Mouse (Mus musculus) midbrain, embryonic 11.5 days (tissue): ENCODE measurements around the gene Tmem139. TPM values are rescaled to one million over a fixed set of nuclear protein-coding genes. Genes with fewer than 3 reads are reported as not detected.
A peak's percentile ranks its signal among the peaks of the same experiment; 100 is the strongest.

Experiments used
- ATAC-seq: fragments of 200-750 bp; cut with Nextera tagmentation; 2 replicates; pipeline ENCODE4 v1.8.0; 2017; ENCODE audit warnings: moderate TSS enrichment, moderate library complexity; ENCODE audit not compliant: low FRiP score
- DNase-seq: peaks from one replicate; pipeline ENCODE4 v3.0.0; 2015; ENCODE audit warnings: low spot score; ENCODE audit errors: missing footprints
- H3K27ac ChIP-seq: fragments of 300-500 bp; sonication (generic); 2 replicates; pipeline ENCODE4 v1.5.1; 2014; ENCODE audit warnings: low read depth, low read length
- H3K27me3 ChIP-seq: fragments of 300-500 bp; sonication (generic); 2 replicates; pipeline ENCODE4 v1.6.1; 2014; ENCODE audit warnings: mild to moderate bottlenecking, low read length, moderate library complexity, mixed read lengths; ENCODE audit not compliant: control insufficient read depth, insufficient read depth
- H3K36me3 ChIP-seq: fragments of 300-500 bp; sonication (generic); 2 replicates; pipeline ENCODE4 v1.6.1; 2014; ENCODE audit warnings: mild to moderate bottlenecking, low read length, moderate library complexity, mixed read lengths; ENCODE audit not compliant: control insufficient read depth, insufficient read depth
- H3K4me1 ChIP-seq: fragments of 300-500 bp; sonication (generic); 2 replicates; pipeline ENCODE4 v1.6.1; 2014; ENCODE audit warnings: low read length; ENCODE audit not compliant: control insufficient read depth, insufficient read depth
- H3K4me2 ChIP-seq: fragments of 300-500 bp; sonication (generic); 2 replicates; pipeline ENCODE4 v1.6.1; 2014; ENCODE audit warnings: mild to moderate bottlenecking, moderate library complexity
- H3K4me3 ChIP-seq: fragments of 300-500 bp; sonication (generic); 2 replicates; pipeline ENCODE4 v1.5.1; 2014; ENCODE audit warnings: low read depth, low read length
- H3K9ac ChIP-seq: fragments of 300-500 bp; sonication (generic); 2 replicates; pipeline ENCODE4 v1.6.1; 2014; ENCODE audit warnings: low read length
- H3K9me3 ChIP-seq: fragments of 300-500 bp; sonication (generic); 2 replicates; pipeline ENCODE4 v1.6.1; 2016; ENCODE audit warnings: low read length; ENCODE audit not compliant: control insufficient read depth
- WGBS: fragments of 180-500 bp; shearing (Covaris S2); extraction: QIAGEN DNeasy Blood & Tissue Kit; methylation state at CpG from one replicate; pipeline ENCODE4 v1.1.7; 2014; 5-methylcytosine and 5-hydroxymethylcytosine counted together
- polyA plus RNA-seq: library from polyadenylated mRNA; unstranded; fragments of >200 nt; fragmentation: Nextera tagmentation; extraction: Ambion mirVana; gene quantifications from 2 replicates; pipeline ENCODE4 v1.2.1, GENCODE M21; 2014

The Tmem139 gene
- polyA plus RNA-seq, 1 experiment from 2014 or later = 0.23 TPM

DNA sequence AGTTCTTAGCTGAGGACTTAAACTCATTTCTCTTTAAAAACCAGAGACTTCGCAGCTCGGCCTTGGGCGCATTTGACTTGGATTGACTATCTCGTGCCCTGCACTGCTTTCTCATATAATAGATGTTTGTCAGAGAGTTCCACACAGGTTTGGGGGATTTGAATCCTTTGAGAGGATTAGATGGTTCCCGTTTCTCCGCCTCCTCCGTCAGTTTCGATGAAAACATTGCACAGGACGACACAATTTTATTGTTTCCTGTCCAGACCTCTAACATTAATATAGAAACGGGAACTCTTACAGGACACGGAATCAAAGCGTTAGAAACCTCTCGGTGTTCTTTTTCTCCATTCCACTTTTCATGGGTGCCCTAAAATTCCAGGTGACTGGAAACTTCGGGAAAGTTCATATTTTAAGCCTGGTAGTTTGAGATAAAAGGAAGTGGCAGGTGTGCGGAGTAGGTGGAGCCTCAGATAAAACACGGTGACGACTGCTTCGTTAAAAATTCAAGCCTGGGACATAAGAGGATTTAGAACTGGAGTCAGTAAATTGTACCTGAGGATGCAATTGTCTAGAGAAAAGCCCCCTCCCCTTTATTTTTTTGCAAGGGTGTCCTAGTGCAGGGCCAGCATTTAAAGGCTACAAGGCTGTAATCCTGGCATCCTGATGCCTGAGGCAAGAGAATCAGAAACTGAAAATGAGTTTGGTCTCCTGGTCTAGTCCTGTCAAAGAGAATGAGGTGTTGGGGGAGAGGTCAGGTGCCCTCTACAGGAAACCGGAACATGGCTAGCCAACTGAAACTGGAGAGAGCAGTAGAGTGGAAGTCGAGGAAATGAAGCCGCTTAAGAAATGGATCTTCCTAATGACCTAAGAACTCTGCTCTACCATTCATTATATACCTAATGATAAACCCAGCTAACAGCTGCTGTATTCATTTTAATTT, 3.9 kb downstream of the Tmem139 start:
- H3K9ac ChIP-seq = peak overlapping the region; percentile 93
- H3K36me3 ChIP-seq = peaks cover 23% of the 10 kb centered on the region
- peak overlapping the region; percentile 83 for H3K4me3 ChIP-seq
- DNase-seq (peak; percentile 86), ATAC-seq (no peak)
- peaks cover 3% of the 10 kb centered on the region; the same call in 1 of the 2 replicates for H3K4me1 ChIP-seq
- peak overlapping the region; percentile 72 for H3K27ac ChIP-seq
- H3K27me3 ChIP-seq = no peaks in the 10 kb centered on the region
- no peaks in the 10 kb centered on the region for H3K9me3 ChIP-seq
- H3K4me2 ChIP-seq = peak overlapping the region; percentile 68
- under 1% methylated on average over 21 of the region's 21 CpGs for WGBS

GRCm38 (mm10) chr6:42270817-42271216, 9.0 kb downstream of the Tmem139 start:
- Histone ChIP-seq H3K9ac (no peak overlapping the region), H3K27me3 (no peaks in the 10 kb centered on the region), H3K4me2 (no peak overlapping the region), H3K36me3 (peaks cover 37% of the 10 kb centered on the region), H3K4me3 (no peak overlapping the region), H3K9me3 (no peaks in the 10 kb centered on the region), H3K4me1 (peaks cover 3% of the 10 kb centered on the region; the same call in 1 of the 2 replicates), H3K27ac (no peak overlapping the region)
- no peak for DNase-seq
- ATAC-seq = no peak

- H3K36me3 ChIP-seq = peaks cover 38% of the 10 kb centered on the region
- H3K9me3 ChIP-seq = no peaks in the 10 kb centered on the region
- H3K4me3 ChIP-seq = no peak overlapping the region
- 92% methylated on average over 2 of the region's 2 CpGs for WGBS
- H3K27me3 ChIP-seq = no peaks in the 10 kb centered on the region
- H3K4me1 ChIP-seq = no peaks in the 10 kb centered on the region
- H3K4me2 ChIP-seq = no peak overlapping the region
- DNase-seq = no peak
- no peak overlapping the region for H3K27ac ChIP-seq
- no peak overlapping the region for H3K9ac ChIP-seq
- ATAC-seq = no peak
Measured at GRCm38 (mm10) chr6:42276151-42276550, 14.4 kb downstream of the Tmem139 start.

DNA sequence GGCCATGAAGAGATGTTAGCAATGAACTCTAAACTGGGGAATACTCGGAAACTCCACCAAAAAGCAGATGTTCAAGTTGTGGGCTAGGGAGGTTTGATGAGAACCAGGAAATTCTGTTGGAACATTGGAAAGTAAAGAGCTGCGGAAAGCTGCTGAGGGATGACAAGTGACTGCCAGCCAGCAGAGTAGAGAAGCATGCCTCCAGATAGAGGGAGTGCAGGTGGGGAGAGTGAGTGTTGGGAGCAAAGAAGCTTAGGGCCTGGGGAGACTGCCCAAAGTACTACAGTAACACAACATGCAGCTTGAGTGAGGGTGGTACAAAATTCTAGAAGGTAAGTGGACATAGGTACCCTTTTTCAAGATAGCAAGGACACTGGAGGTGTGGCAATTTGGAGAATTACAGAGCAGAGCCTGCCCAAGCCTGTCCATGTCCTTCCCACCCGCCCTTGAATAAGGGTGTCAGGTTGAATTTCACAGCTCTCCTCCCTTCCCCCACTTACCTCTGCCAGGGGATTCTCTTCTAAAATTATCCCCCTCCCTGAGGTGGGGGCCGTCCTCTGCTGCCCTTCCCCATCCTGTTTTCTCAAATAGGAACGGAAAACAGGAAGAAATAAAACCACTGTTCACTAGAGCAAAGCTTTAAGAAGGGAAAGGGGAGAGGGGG, 21.2 kb downstream of the Tmem139 start:
- ATAC-seq (no peak), DNase-seq (no peak)
- H3K4me3 ChIP-seq = no peak overlapping the region
- no peak overlapping the region for H3K27ac ChIP-seq
- no peak overlapping the region for H3K4me2 ChIP-seq
- no peaks in the 10 kb centered on the region for H3K27me3 ChIP-seq
- no peak overlapping the region for H3K9ac ChIP-seq
- no peaks in the 10 kb centered on the region for H3K9me3 ChIP-seq
- peaks cover 24% of the 10 kb centered on the region for H3K36me3 ChIP-seq
- 76% methylated on average over 5 of the region's 5 CpGs for WGBS
- H3K4me1 ChIP-seq = no peaks in the 10 kb centered on the region

GRCm38 (mm10) chr6:42286448-42286847, 24.7 kb downstream of the Tmem139 start, which contains the start of gene Clcn1:
Gene Clcn1, plus strand, starts transcription at chr6:42286685.
- 90% methylated on average over 5 of the region's 5 CpGs for WGBS
- H3K27ac ChIP-seq = no peak within 1 kb of the TSS
- no peak within 1 kb of the TSS for H3K4me3 ChIP-seq
- no peak within 1 kb of the TSS for H3K9ac ChIP-seq
- H3K4me2 ChIP-seq = no peak within 1 kb of the TSS
- H3K4me1 ChIP-seq = no peaks in the 10 kb centered on the region
- H3K36me3 ChIP-seq = peaks cover 12% of the 10 kb centered on the region; the same call in 1 of the 2 replicates
- H3K9me3 ChIP-seq = no peaks in the 10 kb centered on the region
- ATAC-seq = peak; percentile 23
- no peaks in the 10 kb centered on the region for H3K27me3 ChIP-seq
- DNase-seq = no peak

- H3K27ac ChIP-seq = no peak overlapping the region
- H3K27me3 ChIP-seq = no peaks in the 10 kb centered on the region
- no peaks in the 10 kb centered on the region for H3K9me3 ChIP-seq
- peaks cover 6% of the 10 kb centered on the region; the same call in 1 of the 2 replicates for H3K36me3 ChIP-seq
- H3K4me2 ChIP-seq = no peak overlapping the region
- DNase-seq (no peak), ATAC-seq (no peak)
- no peak overlapping the region for H3K9ac ChIP-seq
- H3K4me1 ChIP-seq = no peaks in the 10 kb centered on the region
- no peak overlapping the region for H3K4me3 ChIP-seq
Measured at GRCm38 (mm10) chr6:42287562-42287961, 25.8 kb downstream of the Tmem139 start.

- Histone ChIP-seq H3K36me3 (peaks cover 8% of the 10 kb centered on the region), H3K9ac (no peak overlapping the region), H3K4me2 (no peak overlapping the region), H3K9me3 (no peaks in the 10 kb centered on the region), H3K27ac (no peak overlapping the region), H3K4me3 (no peak overlapping the region), H3K27me3 (no peaks in the 10 kb centered on the region), H3K4me1 (no peaks in the 10 kb centered on the region)
- ATAC-seq (no peak), DNase-seq (no peak)
- WGBS = 88% methylated on average over 6 of the region's 6 CpGs
Measured at GRCm38 (mm10) chr6:42293327-42293726, 31.6 kb downstream of the Tmem139 start.

GRCm38 (mm10) chr6:42295549-42296094, 33.9 kb downstream of the Tmem139 start:
- Histone ChIP-seq H3K4me3 (no peak overlapping the region), H3K27ac (no peak overlapping the region), H3K9ac (no peak overlapping the region), H3K36me3 (peaks cover 5% of the 10 kb centered on the region), H3K9me3 (no peaks in the 10 kb centered on the region), H3K27me3 (no peaks in the 10 kb centered on the region), H3K4me1 (no peaks in the 10 kb centered on the region), H3K4me2 (no peak overlapping the region)
- ATAC-seq = no peak
- WGBS = 87% methylated on average over 3 of the region's 3 CpGs
- DNase-seq = no peak

- no peak for DNase-seq
- Histone ChIP-seq H3K4me1 (no peaks in the 10 kb centered on the region), H3K9me3 (no peaks in the 10 kb centered on the region), H3K27me3 (no peaks in the 10 kb centered on the region), H3K9ac (no peak overlapping the region), H3K4me3 (no peak overlapping the region), H3K27ac (no peak overlapping the region), H3K36me3 (no peaks in the 10 kb centered on the region), H3K4me2 (no peak overlapping the region)
- ATAC-seq = no peak
- 96% methylated on average over 5 of the region's 5 CpGs for WGBS
Measured at GRCm38 (mm10) chr6:42299362-42299761, 37.6 kb downstream of the Tmem139 start.
